Mouse (Mus musculus) adrenal gland, postnatal 10 days (tissue): ENCODE results near the gene Tmem223. TPM values are rescaled to one million over a fixed set of nuclear protein-coding genes. Genes with fewer than 3 reads are reported as not detected.

Source experiments
- DNase-seq: peaks from one replicate; pipeline ENCODE4 v3.0.0; 2021; ENCODE audit warnings: mixed read lengths
- total RNA-seq, 2 experiments: library from RNA; stranded (reverse); gene quantifications; 2 replicates each; pipeline ENCODE4 v1.2.3; 2021

The Tmem223 gene
- total RNA-seq, 2 experiments from 2014 or later: 101 to 127 TPM

DNA sequence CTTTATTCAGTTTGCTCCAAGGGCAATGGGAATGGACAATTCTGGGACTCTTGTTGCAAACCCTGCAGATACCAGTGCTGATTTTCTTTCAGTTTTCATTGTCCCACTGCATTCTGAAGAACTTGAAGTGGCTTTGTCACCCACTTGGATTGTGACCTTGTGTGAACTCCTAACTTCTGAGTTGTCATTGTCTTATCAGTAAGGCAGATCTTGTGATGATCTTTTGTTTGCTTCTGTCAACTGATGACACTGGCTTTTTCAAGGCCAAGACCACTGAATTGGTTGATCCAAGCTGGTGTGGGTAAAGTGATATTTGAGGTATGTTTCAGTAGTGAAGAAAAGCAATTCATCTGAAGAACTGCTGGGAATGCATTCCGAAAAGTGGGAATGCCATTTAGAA, 25.4 kb upstream of the Tmem223 start:
- DNase-seq: no peak

- no peak for DNase-seq
These were observed 23.4 kb upstream of the Tmem223 start for GRCm38 (mm10) chr19:8747368-8747767.

- no peak for DNase-seq
These were observed 15.1 kb upstream of the Tmem223 start for GRCm38 (mm10) chr19:8755652-8756051.

GRCm38 (mm10) chr19:8756635-8757387, 14.0 kb upstream of the Tmem223 start, which contains the start of gene Nxf1:
Nxf1 (plus strand) TSS chr19:8757073.
- peak; percentile 98 for DNase-seq

- DNase-seq: no peak
These were observed 13.3 kb upstream of the Tmem223 start for GRCm38 (mm10) chr19:8757471-8757998.

DNA sequence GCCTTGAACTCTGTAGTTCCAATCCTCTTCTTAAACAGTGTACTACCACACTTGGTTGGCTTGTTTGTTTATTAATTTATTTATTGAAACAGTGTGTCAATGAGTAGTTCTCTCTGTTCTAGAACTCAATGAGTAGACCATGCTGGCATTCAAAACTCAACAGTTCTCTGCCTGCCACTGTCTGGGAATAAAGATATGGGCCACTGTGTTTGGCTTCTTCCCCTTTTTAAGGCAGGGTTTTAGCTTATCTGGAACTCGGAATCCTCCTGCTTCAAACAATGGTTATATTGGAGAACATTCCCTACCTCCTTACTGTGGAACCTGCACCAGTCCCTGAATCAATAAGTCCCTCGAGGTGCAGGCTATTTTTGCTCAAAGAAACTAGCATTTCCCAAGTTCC, 11.9 kb upstream of the Tmem223 start:
- DNase-seq: no peak

DNA sequence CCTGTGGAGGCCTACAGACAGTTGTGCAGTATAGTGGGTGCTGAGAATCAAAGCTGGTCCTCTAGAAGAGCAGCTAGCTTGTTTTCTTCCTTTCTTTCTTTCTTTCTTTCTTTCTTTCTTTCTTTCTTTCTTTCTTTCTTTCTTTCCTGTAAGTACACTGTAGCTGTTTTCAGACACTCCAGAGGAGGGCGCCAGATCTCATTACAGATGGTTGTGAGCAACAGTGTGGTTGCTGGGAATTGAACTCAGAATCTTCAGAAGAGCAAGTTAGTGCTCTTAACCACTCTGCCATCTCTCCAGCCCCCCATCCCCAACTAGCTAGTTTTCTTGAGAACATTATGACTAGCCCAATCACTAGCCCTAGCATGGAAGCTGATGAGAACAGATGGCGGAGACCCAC, 10.0 kb upstream of the Tmem223 start:
- no peak for DNase-seq

- no peak for DNase-seq
These were observed 7.5 kb upstream of the Tmem223 start for GRCm38 (mm10) chr19:8763276-8763675.

DNA sequence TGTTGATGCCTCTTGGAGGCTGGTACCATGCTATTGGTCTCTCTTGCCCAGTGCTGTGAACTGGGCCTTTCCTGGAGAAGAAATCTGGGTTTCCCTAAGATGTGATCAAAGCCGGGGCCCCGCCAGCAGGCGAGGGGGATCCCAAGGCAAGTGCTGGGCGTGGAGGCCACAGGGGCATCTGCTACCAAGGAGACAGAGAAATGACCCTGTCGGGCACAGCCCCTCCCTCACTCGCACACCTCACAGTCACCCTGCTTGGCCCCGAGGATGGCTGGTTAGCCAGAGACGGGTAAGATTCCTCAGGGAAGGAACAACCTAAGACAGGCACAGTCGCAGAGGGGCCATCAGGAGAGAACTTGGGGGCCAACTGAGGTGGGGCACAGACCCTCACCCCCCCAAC, 5.2 kb upstream of the Tmem223 start:
- DNase-seq: no peak

GRCm38 (mm10) chr19:8772996-8773395, 2.2 kb downstream of the Tmem223 start:
- no peak for DNase-seq

DNA sequence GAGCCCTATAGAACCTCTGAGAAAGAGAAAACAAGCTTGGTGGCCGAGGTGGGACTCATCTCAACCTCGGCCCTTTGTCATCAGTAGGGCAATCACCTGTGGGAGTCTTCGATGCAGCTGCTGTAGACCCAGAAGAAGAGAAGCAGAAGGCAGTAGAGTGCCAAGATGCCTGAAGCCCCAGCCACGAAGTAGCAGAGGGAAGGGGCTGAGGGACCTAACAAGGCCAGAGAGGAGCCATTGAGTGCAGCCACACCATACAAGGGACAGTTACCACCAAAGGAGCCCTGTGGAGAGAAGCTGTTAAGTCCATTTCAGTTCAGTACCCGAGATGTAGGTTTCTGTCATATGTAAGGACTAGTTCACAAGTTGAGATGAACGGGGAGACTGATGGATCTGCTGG, 2.6 kb downstream of the Tmem223 start:
- no peak for DNase-seq

DNA sequence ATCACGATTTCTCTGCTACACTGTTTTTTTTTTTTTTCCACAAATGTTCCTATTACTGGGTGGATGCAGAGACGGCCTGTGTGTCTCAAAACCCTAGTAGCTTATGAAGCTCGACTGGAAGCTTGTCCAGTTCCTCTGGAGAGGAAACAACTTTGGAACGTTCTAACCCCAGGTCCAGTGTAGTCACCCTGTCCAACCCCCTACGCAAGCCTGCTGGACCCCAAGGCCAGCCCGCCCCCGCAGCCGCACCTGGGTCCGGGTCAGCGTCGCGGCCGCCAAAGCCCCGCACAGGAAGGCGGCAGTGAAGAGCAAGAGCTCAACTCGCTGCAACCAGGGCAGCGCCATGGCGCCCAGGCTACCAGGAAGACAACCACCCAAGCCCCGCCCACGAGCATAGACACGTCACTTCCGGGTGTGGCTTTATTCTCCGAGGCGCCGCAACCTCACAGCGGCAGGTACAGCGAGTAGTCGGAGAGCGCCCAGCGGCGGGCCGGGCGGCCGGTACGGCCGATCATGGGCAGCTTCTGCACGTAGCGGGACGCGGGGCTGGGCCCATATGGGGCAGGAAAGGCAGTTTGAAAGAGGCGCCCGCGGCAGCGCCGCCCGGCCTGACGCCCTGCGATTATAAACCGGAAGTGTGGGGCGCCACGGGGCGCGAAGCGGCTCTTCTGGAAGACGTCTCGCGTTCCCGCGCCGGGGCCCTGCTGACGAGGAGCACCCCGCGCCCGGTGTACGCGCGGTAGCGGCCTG, 3.5 kb downstream of the Tmem223 start, which contains the start of gene Tmem179b:
Gene Tmem179b, minus strand, starts transcription at position 382 of the 750 bp plus-strand sequence.
- DNase-seq: peak; percentile 98

DNA sequence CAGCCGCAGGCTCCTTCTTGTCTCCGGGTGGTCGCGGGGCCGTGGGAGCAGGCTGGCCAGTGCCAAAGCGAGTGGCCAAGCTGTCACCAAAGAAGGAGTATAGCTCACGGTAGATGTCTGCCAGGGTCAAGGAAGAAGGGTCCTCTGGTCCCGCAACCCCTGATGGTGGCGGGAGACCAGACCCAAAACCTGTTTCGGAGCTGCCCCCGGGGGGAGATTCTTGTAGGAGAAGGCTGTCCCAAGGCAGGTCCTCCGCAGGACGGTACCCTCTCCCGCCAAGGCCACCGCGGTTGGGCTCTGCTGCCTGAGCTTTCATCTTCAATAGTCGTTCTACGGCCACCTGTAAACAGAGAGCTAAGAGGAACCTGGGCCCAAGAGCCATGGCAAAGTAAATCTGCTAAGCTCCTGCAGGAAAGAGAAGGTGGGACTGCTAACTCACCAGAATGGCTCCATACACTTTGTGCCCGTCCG, 4.2 kb downstream of the Tmem223 start:
- DNase-seq: peak; percentile 62

- DNase-seq: peak; percentile 93
These were observed 15.4 kb downstream of the Tmem223 start, which contains the start of gene Taf6l for GRCm38 (mm10) chr19:8786008-8786781. Taf6l (minus strand) TSS chr19:8786417.

- no peak for DNase-seq
These were observed 17.7 kb downstream of the Tmem223 start for GRCm38 (mm10) chr19:8788521-8788920.

- DNase-seq: no peak
These were observed 18.4 kb downstream of the Tmem223 start for GRCm38 (mm10) chr19:8789171-8789570.

- DNase-seq: no peak
These were observed 19.4 kb downstream of the Tmem223 start for GRCm38 (mm10) chr19:8790171-8790570.

DNA sequence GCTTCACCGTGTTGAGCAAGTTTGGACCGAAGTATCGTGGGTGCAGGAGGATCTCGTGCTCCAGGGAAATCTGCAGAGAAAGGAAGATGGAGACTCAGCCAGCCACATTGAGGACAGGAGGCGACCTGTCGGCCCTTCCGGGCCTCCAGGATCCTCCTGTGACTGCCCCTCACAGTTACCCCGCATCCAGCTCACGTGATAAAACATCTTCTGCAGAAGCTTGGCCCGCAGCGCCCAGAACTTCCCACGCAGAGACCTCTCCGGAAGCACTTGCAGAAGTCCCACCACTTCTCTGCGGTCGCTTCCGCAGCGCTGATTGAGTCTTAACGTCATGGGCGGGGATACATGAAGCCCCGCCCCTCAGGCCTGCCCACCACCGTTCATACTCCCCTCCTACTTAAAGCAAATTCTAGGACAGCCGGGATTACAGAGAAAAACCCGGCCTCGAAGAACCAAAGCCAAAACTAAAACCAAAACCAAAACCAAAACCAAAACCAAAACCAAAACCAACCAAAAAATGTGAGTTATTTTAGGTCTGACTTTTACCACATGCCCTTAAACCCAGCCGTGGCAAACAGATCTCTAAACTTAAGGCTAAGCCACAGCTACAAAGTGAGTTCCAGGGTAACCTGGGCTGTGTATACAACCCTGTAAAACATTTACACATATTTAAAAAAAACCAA, 27.6 kb downstream of the Tmem223 start, which contains the start of gene Polr2g:
Gene Polr2g, minus strand, starts transcription at position 314 of the 683 bp plus-strand sequence.
- peak; percentile 94 for DNase-seq

GRCm38 (mm10) chr19:8798947-8799315, 28.1 kb downstream of the Tmem223 start:
- no peak for DNase-seq

GRCm38 (mm10) chr19:8802130-8802821, 31.5 kb downstream of the Tmem223 start, which contains the start of gene Zbtb3:
Zbtb3 (plus strand) TSS chr19:8802555.
- peak; percentile 93 for DNase-seq
